Mouse (Mus musculus) G1E (cell line): Measurements from ENCODE around the gene Shoc2.

Experiments
- CTCF ChIP-seq: IDR thresholded peaks from 2 replicates; pipeline ENCODE4 v1.5.1; 2012; ENCODE audit warnings: low read depth, low read length, inconsistent platforms, mixed read lengths
- GATA1 ChIP-seq: IDR thresholded peaks from 2 replicates; pipeline ENCODE4 v1.6.1; 2012; ENCODE audit warnings: borderline replicate concordance, low read length, inconsistent platforms, mixed read lengths
- POLR2AphosphoS5 ChIP-seq: IDR thresholded peaks from 2 replicates; pipeline ENCODE4 v1.6.1; 2012; ENCODE audit warnings: low read depth, low read length, inconsistent platforms; ENCODE audit not compliant: insufficient replicate concordance

- TF ChIP-seq CTCF (no peak), GATA1 (no peak), POLR2AphosphoS5 (no peak)
Observed at GRCm38 (mm10) chr19:53973656-53974055, 29.6 kb downstream of the Shoc2 start.
